Mouse (Mus musculus): Measurements from ENCODE around the gene Nfkbib. TPM values are rescaled to one million over a fixed set of nuclear protein-coding genes. Genes with fewer than 3 reads are reported as not detected.
A peak's percentile ranks its signal among the peaks of the same experiment; 100 is the strongest.

The Nfkbib gene
- polyA plus RNA-seq, 1 experiment from 2014 or later, result 42.2 TPM

- no peak for TF ChIP-seq CTCF (IDR thresholded peaks at IDR 0.05; ENCODE audit: low read depth)
- no peaks in the 10 kb centered on the region for H3K36me3 ChIP-seq (ENCODE audit: insufficient read depth, low read length)
- no peaks in the 10 kb centered on the region for H3K27me3 ChIP-seq (ENCODE audit: insufficient read depth, low read length)
- WGBS, result 72% methylated on average over 3 of the region's 3 CpGs
- 0 out of 2 replicates have a peak, but pooled peaks cover 5% of the 10 kb centered on the region for H3K4me1 ChIP-seq (replicated peaks; ENCODE audit: insufficient read depth, low read length)
- no peaks in the 10 kb centered on the region for H3K9me3 ChIP-seq (replicated peaks; ENCODE audit: low read length)
- no peak overlapping the region for H3K9ac ChIP-seq (ENCODE audit: low read depth, low read length)
- no peak overlapping the region for H3K4me2 ChIP-seq (ENCODE audit: low read length)
- ATAC-seq (replicated peaks; ENCODE audit: low FRiP score, low read depth) (no peak), DNase-seq (ENCODE audit: low spot score) (no peak)
- no peak overlapping the region for H3K4me3 ChIP-seq (replicated peaks; ENCODE audit: low read depth, low read length)
- H3K27ac ChIP-seq, result no peak overlapping the region
Measured at GRCm38 (mm10) chr7:28720753-28721537, 46.4 kb downstream of the Nfkbib start.

- H3K4me3 ChIP-seq (replicated peaks; ENCODE audit: low read depth, low read length), result no peak overlapping the region
- no peak for DNase-seq (ENCODE audit: low spot score)
- H3K4me1 ChIP-seq (replicated peaks; ENCODE audit: insufficient read depth, low read length), result 0 out of 2 replicates have a peak, but pooled peaks cover 5% of the 10 kb centered on the region
- no peak for TF ChIP-seq CTCF (IDR thresholded peaks at IDR 0.05; ENCODE audit: low read depth)
- H3K4me2 ChIP-seq (ENCODE audit: low read length), result no peak overlapping the region
- no peaks in the 10 kb centered on the region for H3K27me3 ChIP-seq (ENCODE audit: insufficient read depth, low read length)
- no peaks in the 10 kb centered on the region for H3K36me3 ChIP-seq (ENCODE audit: insufficient read depth, low read length)
- no peak for ATAC-seq (replicated peaks; ENCODE audit: low FRiP score, low read depth)
- 81% methylated on average over 2 of the region's 2 CpGs for WGBS
- no peak overlapping the region for H3K9ac ChIP-seq (ENCODE audit: low read depth, low read length)
- no peaks in the 10 kb centered on the region for H3K9me3 ChIP-seq (replicated peaks; ENCODE audit: low read length)
- no peak overlapping the region for H3K27ac ChIP-seq
Measured at GRCm38 (mm10) chr7:28719650-28720049, 47.7 kb downstream of the Nfkbib start.

- Histone ChIP-seq H3K27ac (no peak overlapping the region), H3K4me3 (replicated peaks; ENCODE audit: low read depth, low read length) (no peak overlapping the region), H3K27me3 (ENCODE audit: insufficient read depth, low read length) (no peaks in the 10 kb centered on the region), H3K9ac (ENCODE audit: low read depth, low read length) (no peak overlapping the region), H3K4me1 (replicated peaks; ENCODE audit: insufficient read depth, low read length) (0 out of 2 replicates have a peak, but pooled peaks cover 5% of the 10 kb centered on the region), H3K36me3 (ENCODE audit: insufficient read depth, low read length) (no peaks in the 10 kb centered on the region), H3K9me3 (replicated peaks; ENCODE audit: low read length) (no peaks in the 10 kb centered on the region), H3K4me2 (ENCODE audit: low read length) (no peak overlapping the region)
- ATAC-seq (replicated peaks; ENCODE audit: low FRiP score, low read depth) (no peak), DNase-seq (ENCODE audit: low spot score) (no peak)
- WGBS, result 49% methylated on average over 4 of the region's 4 CpGs
- no peak for TF ChIP-seq CTCF (IDR thresholded peaks at IDR 0.05; ENCODE audit: low read depth)
Measured at GRCm38 (mm10) chr7:28719159-28719558, 48.2 kb downstream of the Nfkbib start.

- DNase-seq (ENCODE audit: low spot score) (peak; percentile 54), ATAC-seq (replicated peaks; ENCODE audit: low FRiP score, low read depth) (no peak)
- H3K9me3 ChIP-seq (replicated peaks; ENCODE audit: low read length), result no peaks in the 10 kb centered on the region
- no peak overlapping the region for H3K4me3 ChIP-seq (replicated peaks; ENCODE audit: low read depth, low read length)
- H3K27me3 ChIP-seq (ENCODE audit: insufficient read depth, low read length), result no peaks in the 10 kb centered on the region
- H3K4me1 ChIP-seq (replicated peaks; ENCODE audit: insufficient read depth, low read length), result peaks cover 5% of the 10 kb centered on the region; the same call in 1 of the 2 replicates
- H3K9ac ChIP-seq (ENCODE audit: low read depth, low read length), result no peak overlapping the region
- TF ChIP-seq CTCF (IDR thresholded peaks at IDR 0.05; ENCODE audit: low read depth), result no peak
- H3K4me2 ChIP-seq (ENCODE audit: low read length), result peak overlapping the region; percentile 79; the same call in 1 of the 2 replicates
- 66% methylated on average over 10 of the region's 10 CpGs for WGBS
- no peak overlapping the region for H3K27ac ChIP-seq
- no peaks in the 10 kb centered on the region for H3K36me3 ChIP-seq (ENCODE audit: insufficient read depth, low read length)
Measured at GRCm38 (mm10) chr7:28717726-28718125, 49.6 kb downstream of the Nfkbib start.

GRCm38 (mm10) chr7:28716590-28717281 is 50.6 kb downstream of the Nfkbib start, which contains the start of gene Fbxo17:
TSS of gene Fbxo17 (plus strand) at chr7:28716804.
- WGBS, result 2% methylated on average over 36 of the region's 36 CpGs
- TF ChIP-seq CTCF (IDR thresholded peaks at IDR 0.05; ENCODE audit: low read depth), result peak; percentile 25; the same call in 1 of the 2 replicates
- Histone ChIP-seq H3K36me3 (ENCODE audit: insufficient read depth, low read length) (no peaks in the 10 kb centered on the region), H3K4me1 (replicated peaks; ENCODE audit: insufficient read depth, low read length) (peaks cover 5% of the 10 kb centered on the region; the same call in 1 of the 2 replicates), H3K27me3 (ENCODE audit: insufficient read depth, low read length) (no peaks in the 10 kb centered on the region), H3K4me2 (ENCODE audit: low read length) (peak within 1 kb of the TSS; percentile 79), H3K27ac (peak within 1 kb of the TSS; percentile 50; the same call in 1 of the 2 replicates), H3K9ac (ENCODE audit: low read depth, low read length) (peak within 1 kb of the TSS; percentile 70), H3K9me3 (replicated peaks; ENCODE audit: low read length) (no peaks in the 10 kb centered on the region), H3K4me3 (replicated peaks; ENCODE audit: low read depth, low read length) (peak within 1 kb of the TSS; percentile 43)
- ATAC-seq (replicated peaks; ENCODE audit: low FRiP score, low read depth) (peak; percentile 70), DNase-seq (ENCODE audit: low spot score) (peak; percentile 78)

GRCm38 (mm10) chr7:28715598-28715997 is 51.7 kb downstream of the Nfkbib start:
- Histone ChIP-seq H3K36me3 (ENCODE audit: insufficient read depth, low read length) (no peaks in the 10 kb centered on the region), H3K9ac (ENCODE audit: low read depth, low read length) (no peak overlapping the region), H3K4me3 (replicated peaks; ENCODE audit: low read depth, low read length) (no peak overlapping the region), H3K4me2 (ENCODE audit: low read length) (no peak overlapping the region), H3K27ac (no peak overlapping the region), H3K9me3 (replicated peaks; ENCODE audit: low read length) (no peaks in the 10 kb centered on the region), H3K4me1 (replicated peaks; ENCODE audit: insufficient read depth, low read length) (peaks cover 5% of the 10 kb centered on the region; the same call in 1 of the 2 replicates), H3K27me3 (ENCODE audit: insufficient read depth, low read length) (no peaks in the 10 kb centered on the region)
- ATAC-seq (replicated peaks; ENCODE audit: low FRiP score, low read depth), result no peak
- 95% methylated on average over 2 of the region's 2 CpGs for WGBS
- no peak for DNase-seq (ENCODE audit: low spot score)
- peak; percentile 34; the same call in 1 of the 2 replicates for TF ChIP-seq CTCF (IDR thresholded peaks at IDR 0.05; ENCODE audit: low read depth)
